Mouse (Mus musculus) hindbrain, embryonic 16.5 days (tissue): ENCODE results near the gene A630001G21Rik. TPM values are rescaled to one million over a fixed set of nuclear protein-coding genes. Genes with fewer than 3 reads are reported as not detected.
"Not testable (repeated sequence)": the region's sequence is repeated elsewhere in the genome, so short reads cannot be mapped to it uniquely, and the experiment has no call there.

Experiments
- ATAC-seq: fragments of 200-750 bp; cut with Nextera tagmentation; 2 replicates; pipeline ENCODE4 v1.8.0; 2017; ENCODE audit warnings: moderate TSS enrichment, moderate library complexity
- H3K27ac ChIP-seq: fragments of 300-500 bp; sonication (generic); 2 replicates; pipeline ENCODE4 v1.5.1; 2014; ENCODE audit warnings: low read depth, mild to moderate bottlenecking, control low read depth, low read length, moderate library complexity
- H3K27me3 ChIP-seq: fragments of 300-500 bp; sonication (generic); replicated peaks from 2 replicates; pipeline ENCODE4 v1.6.1; 2014; ENCODE audit warnings: low read length; ENCODE audit not compliant: control insufficient read depth, insufficient read depth
- H3K36me3 ChIP-seq: fragments of 300-500 bp; sonication (generic); 2 replicates; pipeline ENCODE4 v1.6.1; 2014; ENCODE audit warnings: mild to moderate bottlenecking, low read length, moderate library complexity, mixed read lengths; ENCODE audit not compliant: control insufficient read depth, insufficient read depth
- H3K4me1 ChIP-seq: fragments of 300-500 bp; sonication (generic); 2 replicates; pipeline ENCODE4 v1.6.1; 2014; ENCODE audit warnings: low read depth, low read length; ENCODE audit not compliant: control insufficient read depth, insufficient read depth
- H3K4me2 ChIP-seq: fragments of 300-500 bp; sonication (generic); 2 replicates; pipeline ENCODE4 v1.6.1; 2014; ENCODE audit warnings: mild to moderate bottlenecking, low read length, control low read depth, moderate library complexity
- H3K4me3 ChIP-seq: fragments of 300-500 bp; sonication (generic); 2 replicates; pipeline ENCODE4 v1.5.1; 2014; ENCODE audit warnings: mild to moderate bottlenecking, low read length, control low read depth, moderate library complexity
- H3K9ac ChIP-seq: fragments of 300-500 bp; sonication (generic); 2 replicates; pipeline ENCODE4 v1.6.1; 2014; ENCODE audit warnings: low read depth, mild to moderate bottlenecking, control low read depth, low read length, moderate library complexity
- H3K9me3 ChIP-seq: fragments of 300-500 bp; sonication (generic); 2 replicates; pipeline ENCODE4 v1.6.1; 2014; ENCODE audit warnings: mild to moderate bottlenecking, low read length, moderate library complexity; ENCODE audit not compliant: control insufficient read depth
- WGBS: fragments of 180-500 bp; shearing (Covaris S2); extraction: QIAGEN DNeasy Blood & Tissue Kit; methylation state at CpG from one replicate; pipeline ENCODE4 v1.1.7; 2014; 5-methylcytosine and 5-hydroxymethylcytosine counted together
- polyA plus RNA-seq: library from polyadenylated mRNA; unstranded; fragments of >200 nt; fragmentation: Nextera tagmentation; extraction: Ambion mirVana; gene quantifications from 2 replicates; pipeline ENCODE4 v1.2.1, GENCODE M21; 2015

Gene A630001G21Rik
- 0.29 and 0.59 TPM in 2 replicates for polyA plus RNA-seq

DNA sequence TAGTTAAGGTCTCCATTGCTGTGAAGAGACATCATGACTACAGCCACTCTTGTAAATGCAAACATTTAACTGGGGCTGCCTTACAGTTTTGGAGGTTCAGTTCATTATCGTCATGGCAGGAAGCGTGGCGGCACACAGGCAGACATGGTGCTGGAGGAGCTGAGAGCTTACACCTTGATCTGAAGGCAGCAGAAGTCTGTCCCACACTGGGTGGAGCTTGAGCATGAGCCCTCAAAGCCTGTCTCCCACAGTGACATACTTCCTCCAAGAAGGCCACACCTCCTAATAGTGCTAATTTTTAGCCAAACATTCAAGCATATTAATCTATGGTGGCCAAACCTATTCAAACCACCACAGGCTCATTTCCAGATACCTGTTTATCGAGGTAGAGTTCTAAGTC, at the start of gene A630001G21Rik:
Gene A630001G21Rik, minus strand, starts transcription at position 208 of the 400 bp plus-strand sequence.
- H3K4me3 ChIP-seq: no peak within 1 kb of the TSS
- H3K9ac ChIP-seq: no peak within 1 kb of the TSS
- no peaks in the 10 kb centered on the region for H3K27me3 ChIP-seq
- H3K9me3 ChIP-seq: no peaks in the 10 kb centered on the region
- 95% methylated on average over 4 of the region's 4 CpGs for WGBS
- ATAC-seq: no peak
- no peak within 1 kb of the TSS for H3K27ac ChIP-seq
- no peaks in the 10 kb centered on the region for H3K4me1 ChIP-seq
- H3K36me3 ChIP-seq: no peaks in the 10 kb centered on the region
- no peak within 1 kb of the TSS for H3K4me2 ChIP-seq

DNA sequence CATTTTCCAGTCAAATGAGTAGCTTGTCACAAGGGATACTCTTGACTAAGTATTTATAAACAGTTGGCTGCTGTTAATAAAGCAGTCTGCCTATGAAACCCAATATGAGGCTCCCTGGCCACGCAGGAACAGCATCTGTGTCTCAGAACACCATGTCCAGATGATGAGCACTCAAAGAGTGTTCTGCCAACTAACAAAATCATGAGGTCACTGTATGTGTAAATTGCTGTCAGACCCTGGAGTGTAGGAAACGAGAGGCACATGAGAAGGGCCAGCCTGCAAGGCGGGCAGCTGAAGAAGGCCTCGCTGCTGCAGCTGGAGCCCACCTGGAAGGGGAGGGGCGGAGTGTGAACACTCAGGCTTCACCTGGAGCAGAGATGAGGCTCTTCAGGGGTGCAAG, 48.7 kb upstream of the A630001G21Rik start:
- no peak for ATAC-seq
- Histone ChIP-seq H3K36me3 (peaks cover 9% of the 10 kb centered on the region), H3K4me1 (no peaks in the 10 kb centered on the region), H3K4me2 (no peak overlapping the region), H3K27ac (no peak overlapping the region), H3K4me3 (no peak overlapping the region), H3K9me3 (no peaks in the 10 kb centered on the region), H3K27me3 (no peaks in the 10 kb centered on the region), H3K9ac (no peak overlapping the region)
- 82% methylated on average over 5 of the region's 5 CpGs for WGBS

DNA sequence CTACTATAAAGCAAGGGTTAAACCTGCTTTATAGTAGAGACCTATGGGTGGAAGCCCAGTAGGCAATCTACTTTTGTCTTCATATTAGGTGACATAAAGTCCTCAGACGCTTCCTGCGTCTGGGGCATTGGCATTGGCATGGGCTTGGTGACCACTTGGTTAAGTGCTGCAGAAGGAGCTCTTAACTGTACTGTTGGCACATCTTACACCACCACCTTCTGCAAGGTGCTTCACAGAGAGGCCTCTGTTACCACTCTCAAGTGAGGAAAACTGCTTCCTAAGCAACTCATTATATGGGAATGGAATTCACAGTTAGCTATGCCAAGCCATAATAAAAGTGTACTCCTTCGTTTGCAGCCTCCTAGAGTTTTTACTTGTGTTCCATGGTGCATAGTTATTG, 46.5 kb upstream of the A630001G21Rik start:
- H3K4me1 ChIP-seq: no peaks in the 10 kb centered on the region
- no peak overlapping the region for H3K9ac ChIP-seq
- no peak overlapping the region for H3K4me2 ChIP-seq
- no peak overlapping the region for H3K27ac ChIP-seq
- ATAC-seq: no peak
- no peak overlapping the region for H3K4me3 ChIP-seq
- H3K27me3 ChIP-seq: no peaks in the 10 kb centered on the region
- WGBS: 76% methylated on average over 3 of the region's 3 CpGs
- peaks cover 11% of the 10 kb centered on the region for H3K36me3 ChIP-seq
- H3K9me3 ChIP-seq: no peaks in the 10 kb centered on the region

DNA sequence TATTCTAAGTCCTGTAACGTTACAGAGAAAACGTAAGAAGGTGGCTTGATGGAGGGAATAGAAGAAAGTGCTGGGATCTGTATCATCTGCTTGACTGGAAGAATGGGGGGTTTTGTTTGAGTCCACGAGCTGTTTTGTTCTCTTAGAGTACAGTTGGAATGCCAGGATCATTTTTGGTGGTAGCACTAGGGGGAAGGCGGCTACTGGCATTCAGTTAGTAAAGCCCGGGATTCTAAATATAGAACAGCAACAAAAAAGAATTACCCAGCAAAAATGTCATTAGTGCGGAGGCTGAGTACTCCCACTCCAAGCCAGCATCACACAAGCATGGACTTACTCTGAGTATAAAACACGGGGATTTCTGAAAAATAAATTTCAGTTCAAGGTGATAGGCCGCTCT, 43.8 kb upstream of the A630001G21Rik start:
- no peaks in the 10 kb centered on the region for H3K27me3 ChIP-seq
- no peak for ATAC-seq
- H3K9ac ChIP-seq: no peak overlapping the region
- H3K9me3 ChIP-seq: no peaks in the 10 kb centered on the region
- H3K4me3 ChIP-seq: no peak overlapping the region
- H3K4me2 ChIP-seq: no peak overlapping the region
- WGBS: 79% methylated on average over 8 of the region's 8 CpGs
- H3K36me3 ChIP-seq: peaks cover 15% of the 10 kb centered on the region
- H3K4me1 ChIP-seq: no peaks in the 10 kb centered on the region
- H3K27ac ChIP-seq: no peak overlapping the region

DNA sequence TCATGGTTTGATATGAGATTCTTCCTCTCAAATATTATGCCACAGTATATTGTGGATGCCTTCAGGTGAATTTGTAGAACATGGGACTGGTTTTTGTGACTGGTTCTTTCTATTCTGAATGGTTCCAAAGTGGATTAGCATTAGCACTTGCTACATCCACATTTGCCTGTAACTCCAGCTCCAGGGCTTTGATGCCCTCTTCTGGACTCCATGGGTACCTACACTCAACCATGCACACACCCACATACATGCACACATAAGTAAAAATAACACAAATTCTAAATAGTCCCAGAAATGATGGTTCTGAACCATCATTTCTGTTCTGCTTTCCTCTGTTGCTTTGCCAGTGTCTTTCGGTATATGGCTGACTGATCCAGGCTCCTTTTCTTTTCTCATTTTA, 41.3 kb upstream of the A630001G21Rik start:
- peaks cover 15% of the 10 kb centered on the region for H3K36me3 ChIP-seq
- H3K4me2 ChIP-seq: no peak overlapping the region
- no peaks in the 10 kb centered on the region for H3K27me3 ChIP-seq
- no peak overlapping the region for H3K4me3 ChIP-seq
- no peak overlapping the region for H3K27ac ChIP-seq
- H3K9ac ChIP-seq: no peak overlapping the region
- no peak for ATAC-seq
- no peaks in the 10 kb centered on the region for H3K9me3 ChIP-seq
- no peaks in the 10 kb centered on the region for H3K4me1 ChIP-seq
- WGBS: 97% methylated on average over 1 of the region's 1 CpGs

GRCm38 (mm10) chr1:85818121-85818520, 39.7 kb upstream of the A630001G21Rik start:
- 96% methylated on average over 6 of the region's 6 CpGs for WGBS
- peaks cover 12% of the 10 kb centered on the region for H3K36me3 ChIP-seq
- no peaks in the 10 kb centered on the region for H3K9me3 ChIP-seq
- no peak overlapping the region for H3K4me3 ChIP-seq
- no peak overlapping the region for H3K4me2 ChIP-seq
- H3K4me1 ChIP-seq: no peaks in the 10 kb centered on the region
- no peaks in the 10 kb centered on the region for H3K27me3 ChIP-seq
- H3K9ac ChIP-seq: no peak overlapping the region
- ATAC-seq: no peak
- H3K27ac ChIP-seq: no peak overlapping the region

GRCm38 (mm10) chr1:85814213-85814612, 35.8 kb upstream of the A630001G21Rik start:
- H3K4me1 ChIP-seq, H3K4me3 ChIP-seq, H3K4me2 ChIP-seq, H3K27ac ChIP-seq, ATAC-seq, H3K27me3 ChIP-seq, H3K9me3 ChIP-seq, H3K36me3 ChIP-seq, H3K9ac ChIP-seq: not testable (repeated sequence)

GRCm38 (mm10) chr1:85810787-85811186, 32.3 kb upstream of the A630001G21Rik start:
- no peak overlapping the region for H3K4me3 ChIP-seq
- no peak overlapping the region for H3K27ac ChIP-seq
- H3K9ac ChIP-seq: no peak overlapping the region
- ATAC-seq: no peak
- H3K9me3 ChIP-seq: no peaks in the 10 kb centered on the region
- no peaks in the 10 kb centered on the region; the same call in 1 of the 2 replicates for H3K36me3 ChIP-seq
- H3K27me3 ChIP-seq: no peaks in the 10 kb centered on the region
- WGBS: 89% methylated on average over 2 of the region's 2 CpGs
- no peak overlapping the region for H3K4me2 ChIP-seq
- H3K4me1 ChIP-seq: no peaks in the 10 kb centered on the region; the same call in 1 of the 2 replicates

DNA sequence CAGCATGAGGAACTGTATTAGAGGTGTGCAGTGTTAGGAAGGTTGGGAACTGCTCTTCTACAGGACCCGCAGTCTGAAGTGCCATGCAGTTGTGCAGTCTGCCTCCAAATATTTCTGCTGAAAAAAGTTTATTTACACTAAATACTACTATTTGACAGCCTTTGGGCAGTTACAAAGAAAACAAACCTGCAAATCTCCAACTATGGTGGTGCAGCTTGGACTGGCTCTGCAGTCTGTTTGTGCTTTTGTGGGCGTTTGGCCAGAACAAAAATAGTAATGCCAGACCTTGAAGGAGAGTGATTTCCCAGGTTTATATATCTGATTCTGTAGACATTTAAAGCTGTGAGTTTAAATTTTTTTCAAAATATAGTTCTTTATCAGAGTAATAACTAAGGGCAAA, 31.9 kb upstream of the A630001G21Rik start:
- Histone ChIP-seq H3K4me1 (no peaks in the 10 kb centered on the region; the same call in 1 of the 2 replicates), H3K4me3 (no peak overlapping the region), H3K4me2 (no peak overlapping the region), H3K36me3 (no peaks in the 10 kb centered on the region; the same call in 1 of the 2 replicates), H3K9me3 (no peaks in the 10 kb centered on the region), H3K27me3 (no peaks in the 10 kb centered on the region), H3K27ac (no peak overlapping the region), H3K9ac (no peak overlapping the region)
- no peak for ATAC-seq
- 84% methylated on average over 2 of the region's 2 CpGs for WGBS

- H3K27ac ChIP-seq: no peak overlapping the region
- WGBS: 66% methylated on average over 4 of the region's 4 CpGs
- H3K9ac ChIP-seq: no peak overlapping the region
- no peaks in the 10 kb centered on the region for H3K27me3 ChIP-seq
- H3K9me3 ChIP-seq: no peaks in the 10 kb centered on the region
- H3K4me3 ChIP-seq: no peak overlapping the region
- H3K36me3 ChIP-seq: no peaks in the 10 kb centered on the region; the same call in 1 of the 2 replicates
- no peaks in the 10 kb centered on the region; the same call in 1 of the 2 replicates for H3K4me1 ChIP-seq
- ATAC-seq: no peak
- H3K4me2 ChIP-seq: no peak overlapping the region
These were observed 30.8 kb upstream of the A630001G21Rik start for GRCm38 (mm10) chr1:85809256-85809655.
